Mouse (Mus musculus): Measurements from ENCODE around the gene Lat2.

DNA sequence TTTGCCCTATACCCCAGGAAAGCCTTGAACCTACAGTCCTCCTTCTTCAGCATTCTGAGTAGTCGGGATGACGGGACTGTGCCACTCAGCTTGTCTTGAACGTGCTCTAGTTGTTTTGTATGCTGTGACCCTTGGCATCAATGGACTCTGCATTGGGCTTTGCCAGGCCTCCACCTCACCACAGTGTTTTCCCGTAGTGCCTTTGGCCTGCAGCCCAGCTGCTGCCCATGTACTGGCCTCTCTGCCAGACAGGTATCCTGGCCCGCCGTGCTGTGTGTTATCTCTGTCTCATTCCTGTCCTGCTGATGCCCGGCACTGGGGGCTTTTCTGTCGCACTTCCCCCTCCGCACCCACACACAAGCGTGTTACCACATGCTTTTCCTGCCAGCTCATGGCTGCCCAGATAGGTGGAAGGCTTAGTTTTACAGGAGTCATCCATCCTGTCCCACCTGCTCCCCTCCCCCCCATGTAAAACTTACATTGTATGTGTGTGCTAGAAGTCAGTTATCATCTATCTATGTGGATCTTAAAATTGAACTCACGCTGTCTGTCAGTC lies 22.7 kb downstream of the Lat2 start:
- no peak for TF ChIP-seq CTCF (IDR thresholded peaks at IDR 0.05; ENCODE audit: low read depth, low read length)
- no peak for TF ChIP-seq POLR2A (IDR thresholded peaks at IDR 0.05; ENCODE audit: extremely low read depth, insufficient read depth, low read length)
